Mouse (Mus musculus) midbrain, embryonic 14.5 days (tissue): Measurements from ENCODE around the gene Uck2. TPM values are rescaled to one million over a fixed set of nuclear protein-coding genes. Genes with fewer than 3 reads are reported as not detected.
A peak's percentile ranks its signal among the peaks of the same experiment; 100 is the strongest.

ENCODE experiments used
- ATAC-seq: fragments of 200-750 bp; cut with Nextera tagmentation; 2 replicates; pipeline ENCODE4 v1.8.0; 2017; ENCODE audit warnings: moderate number of reproducible peaks, moderate library complexity; ENCODE audit not compliant: low FRiP score, low TSS enrichment
- DNase-seq: peaks from one replicate; pipeline ENCODE4 v3.0.0-alpha.2; 2015
- H3K27ac ChIP-seq: fragments of 300-500 bp; sonication (generic); replicated peaks from 2 replicates; pipeline ENCODE4 v1.5.1; 2014; ENCODE audit warnings: mild to moderate bottlenecking, low read depth, low read length, moderate library complexity
- H3K27me3 ChIP-seq: fragments of 300-500 bp; sonication (generic); 2 replicates; pipeline ENCODE4 v1.6.1; 2014; ENCODE audit warnings: low read length, control low read depth, mixed read lengths; ENCODE audit not compliant: control insufficient read depth, insufficient read depth
- H3K36me3 ChIP-seq: fragments of 300-500 bp; sonication (generic); 2 replicates; pipeline ENCODE4 v1.6.1; 2014; ENCODE audit warnings: low read length, control low read depth; ENCODE audit not compliant: control insufficient read depth, insufficient read depth
- H3K4me1 ChIP-seq: fragments of 300-500 bp; sonication (generic); 2 replicates; pipeline ENCODE4 v1.6.1; 2014; ENCODE audit warnings: mild to moderate bottlenecking, antibody characterized with exemption, low read length, control low read depth; ENCODE audit not compliant: control insufficient read depth, insufficient read depth
- H3K4me2 ChIP-seq: fragments of 300-500 bp; sonication (generic); 2 replicates; pipeline ENCODE4 v1.6.1; 2014; ENCODE audit warnings: mild to moderate bottlenecking, low read length, moderate library complexity
- H3K4me3 ChIP-seq: fragments of 300-500 bp; sonication (generic); replicated peaks from 2 replicates; pipeline ENCODE4 v1.5.1; 2014; ENCODE audit warnings: low read depth, low read length
- H3K9ac ChIP-seq: fragments of 300-500 bp; sonication (generic); replicated peaks from 2 replicates; pipeline ENCODE4 v1.6.1; 2014; ENCODE audit warnings: mild to moderate bottlenecking, low read length, moderate library complexity
- H3K9me3 ChIP-seq: fragments of 300-500 bp; sonication (generic); 2 replicates; pipeline ENCODE4 v1.6.1; 2016; ENCODE audit warnings: low read length, control low read depth, mixed read lengths; ENCODE audit not compliant: control insufficient read depth
- WGBS: fragments of 180-500 bp; shearing (Covaris S2); extraction: QIAGEN DNeasy Blood & Tissue Kit; methylation state at CpG from one replicate; pipeline ENCODE4 v1.1.7; 2014; 5-methylcytosine and 5-hydroxymethylcytosine counted together
- polyA plus RNA-seq: library from polyadenylated mRNA; unstranded; fragments of >200 nt; fragmentation: Nextera tagmentation; extraction: Ambion mirVana; gene quantifications from 2 replicates; pipeline ENCODE4 v1.2.1, GENCODE M21; 2014

Uck2 gene
- polyA plus RNA-seq, 1 experiment from 2014 or later = 54.1 TPM

DNA sequence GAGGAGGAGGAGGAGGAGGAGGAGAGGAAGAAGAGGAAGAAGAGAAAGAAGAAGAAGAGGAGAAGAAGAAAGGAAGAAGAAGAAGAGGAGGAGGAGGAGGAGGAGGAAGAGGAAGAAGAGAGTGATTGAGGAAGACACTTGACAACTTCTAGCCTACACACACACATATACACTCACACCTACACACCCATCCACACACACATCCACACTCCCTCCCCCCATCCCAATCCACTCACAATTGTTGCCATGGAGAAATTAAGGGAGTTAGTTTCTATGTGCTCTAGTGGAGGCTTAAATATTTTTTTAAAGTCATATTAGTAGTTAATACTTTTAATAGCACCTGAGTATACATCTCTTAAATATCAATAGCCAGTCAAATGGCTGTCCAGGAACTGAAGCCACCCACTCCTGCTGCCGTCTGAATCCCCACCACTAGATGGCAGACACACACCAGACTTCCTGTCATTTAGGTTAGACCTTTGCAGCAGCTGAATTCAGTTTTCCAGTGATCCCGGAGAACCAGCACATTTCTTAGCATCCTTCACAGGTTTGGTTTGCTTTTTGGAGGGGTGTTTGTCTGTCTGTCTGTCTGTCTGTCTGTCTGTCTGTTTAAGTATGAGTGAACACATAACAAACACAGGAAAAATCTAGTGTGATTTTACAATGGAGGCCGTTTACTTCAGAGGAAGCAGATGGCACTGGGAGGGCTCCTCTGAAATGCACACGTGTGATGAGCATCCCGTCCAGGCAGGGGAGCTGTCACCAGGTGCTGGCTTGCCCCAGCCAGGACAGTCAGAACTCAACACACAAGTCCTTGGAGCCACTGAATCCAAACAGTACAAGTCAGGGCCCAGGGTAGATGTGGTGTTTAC lies 64.6 kb downstream of the Uck2 start:
- Histone ChIP-seq H3K4me1 (no peaks in the 10 kb centered on the region), H3K4me2 (no peak overlapping the region), H3K36me3 (peaks cover 18% of the 10 kb centered on the region), H3K9ac (0 out of 2 replicates have a peak overlapping the region, but pooled peaks have one; percentile 17), H3K4me3 (no peak overlapping the region), H3K27ac (no peak overlapping the region), H3K9me3 (no peaks in the 10 kb centered on the region), H3K27me3 (no peaks in the 10 kb centered on the region)
- peak; percentile 79 for ATAC-seq
- peak; percentile 92 for DNase-seq
- WGBS = 4% methylated on average over 5 of the region's 5 CpGs

DNA sequence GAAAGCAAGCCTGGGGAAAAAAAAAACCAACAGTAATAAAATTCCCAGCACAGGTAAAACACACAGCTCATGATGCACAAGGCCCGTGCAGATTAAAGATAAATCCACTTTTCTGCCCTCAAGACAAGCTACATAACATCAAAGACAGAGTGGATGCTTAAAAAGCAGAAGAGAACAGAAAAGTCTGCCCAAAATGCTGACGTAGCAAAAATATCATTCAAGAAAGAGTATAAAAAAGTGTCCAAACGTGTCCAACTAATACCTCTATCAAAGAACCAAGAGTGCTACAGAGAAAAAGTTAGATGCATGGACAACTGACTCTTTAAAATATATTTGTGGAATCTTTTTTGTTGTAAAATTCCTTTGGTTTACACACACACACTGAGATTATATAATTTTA lies 69.7 kb downstream of the Uck2 start:
- no peak overlapping the region for H3K9ac ChIP-seq
- WGBS = 75% methylated on average over 3 of the region's 3 CpGs
- no peak overlapping the region for H3K4me2 ChIP-seq
- DNase-seq = no peak
- no peak overlapping the region for H3K27ac ChIP-seq
- no peak overlapping the region for H3K4me3 ChIP-seq
- no peaks in the 10 kb centered on the region for H3K36me3 ChIP-seq
- no peak for ATAC-seq
- H3K4me1 ChIP-seq = no peaks in the 10 kb centered on the region
- H3K27me3 ChIP-seq = no peaks in the 10 kb centered on the region
- H3K9me3 ChIP-seq = no peaks in the 10 kb centered on the region

DNA sequence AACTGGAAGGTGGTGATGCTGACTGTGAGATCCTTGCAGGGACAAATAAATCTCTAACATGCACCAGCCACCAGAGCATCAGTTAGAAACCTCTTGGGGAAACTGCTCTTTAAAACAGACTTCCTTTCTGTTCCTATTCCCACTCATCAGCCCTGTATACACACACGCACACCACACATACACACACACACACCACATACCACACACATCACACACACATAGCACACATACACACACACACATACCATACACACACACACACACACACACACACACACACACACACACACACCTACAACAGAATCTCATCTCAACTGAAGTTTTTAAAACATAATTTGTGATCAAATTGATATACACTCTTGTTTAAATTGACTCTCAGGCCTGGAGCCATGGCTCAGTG lies 72.4 kb downstream of the Uck2 start:
- DNase-seq (no peak), ATAC-seq (no peak; the same call in 1 of the 2 replicates)
- Histone ChIP-seq H3K27ac (no peak overlapping the region), H3K9me3 (no peaks in the 10 kb centered on the region), H3K27me3 (no peaks in the 10 kb centered on the region), H3K4me3 (no peak overlapping the region), H3K4me1 (no peaks in the 10 kb centered on the region), H3K4me2 (no peak overlapping the region), H3K36me3 (no peaks in the 10 kb centered on the region), H3K9ac (no peak overlapping the region)
- WGBS = 100% methylated on average over 1 of the region's 1 CpGs

DNA sequence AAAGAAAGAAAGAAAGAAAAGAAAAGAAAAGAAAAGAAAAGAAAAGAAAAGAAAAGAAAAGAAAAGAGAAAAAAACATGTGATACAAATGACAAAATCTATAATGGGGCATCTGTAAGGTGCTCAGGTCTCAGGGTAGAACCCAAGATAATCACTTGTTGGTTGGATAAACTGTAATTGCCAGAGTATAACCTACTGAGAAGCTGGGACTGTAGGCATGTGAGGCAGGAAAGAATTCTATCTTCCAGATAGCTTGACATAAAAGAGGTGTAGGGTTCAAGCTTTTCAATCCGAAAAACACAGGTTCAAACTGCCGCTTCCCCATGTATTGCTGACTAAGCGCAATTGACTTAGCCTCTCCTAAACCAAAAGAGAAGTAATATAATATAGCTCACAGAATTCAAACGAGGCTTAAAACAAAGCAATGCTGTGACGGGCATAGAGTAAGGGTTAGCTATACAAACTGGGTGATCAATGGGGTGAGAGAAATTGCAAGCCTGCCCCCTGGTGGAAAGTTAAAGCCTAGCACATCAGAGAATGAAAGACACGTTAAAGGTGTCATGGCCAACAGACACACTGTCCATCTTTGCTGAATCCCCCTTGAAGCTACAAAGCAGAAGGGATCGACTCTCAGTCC lies 73.0 kb downstream of the Uck2 start:
- no peak overlapping the region for H3K4me3 ChIP-seq
- 0 out of 2 replicates have a peak overlapping the region, but pooled peaks have one; percentile 1 for H3K27ac ChIP-seq
- 22% methylated on average over 7 of the region's 7 CpGs for WGBS
- no peaks in the 10 kb centered on the region for H3K27me3 ChIP-seq
- no peaks in the 10 kb centered on the region for H3K9me3 ChIP-seq
- ATAC-seq (peak; percentile 78; the same call in 1 of the 2 replicates), DNase-seq (peak; percentile 88)
- H3K9ac ChIP-seq = no peak overlapping the region
- peak overlapping the region; percentile 31; the same call in 1 of the 2 replicates for H3K4me2 ChIP-seq
- H3K4me1 ChIP-seq = no peaks in the 10 kb centered on the region
- no peaks in the 10 kb centered on the region for H3K36me3 ChIP-seq

DNA sequence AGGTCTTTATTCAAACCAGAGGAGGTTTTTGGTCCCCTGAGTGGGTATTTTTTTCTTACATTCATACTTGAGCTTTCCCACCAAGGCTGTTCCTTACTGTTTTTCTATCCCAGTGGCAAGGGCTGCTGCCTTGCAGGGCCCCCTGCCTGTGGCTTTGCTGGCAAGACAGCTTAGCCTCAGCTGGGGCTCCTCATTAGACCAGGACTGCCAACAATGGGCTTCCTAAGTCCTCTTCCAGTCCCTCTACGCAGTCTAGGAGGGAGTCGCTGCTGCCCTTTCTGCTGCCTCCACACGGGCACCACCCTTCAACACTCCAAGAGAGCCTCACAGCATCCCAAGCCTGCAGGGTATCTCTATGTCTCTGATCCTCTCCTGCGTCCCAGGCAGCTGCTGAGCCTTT lies 76.3 kb downstream of the Uck2 start:
- H3K27me3 ChIP-seq = no peaks in the 10 kb centered on the region
- 0 out of 2 replicates have a peak overlapping the region, but pooled peaks have one; percentile 5 for H3K27ac ChIP-seq
- no peak overlapping the region for H3K4me2 ChIP-seq
- no peaks in the 10 kb centered on the region for H3K9me3 ChIP-seq
- H3K4me1 ChIP-seq = no peaks in the 10 kb centered on the region
- DNase-seq (peak; percentile 40), ATAC-seq (no peak)
- no peak overlapping the region for H3K4me3 ChIP-seq
- no peak overlapping the region for H3K9ac ChIP-seq
- no peaks in the 10 kb centered on the region for H3K36me3 ChIP-seq
- WGBS = 10% methylated on average over 4 of the region's 4 CpGs

DNA sequence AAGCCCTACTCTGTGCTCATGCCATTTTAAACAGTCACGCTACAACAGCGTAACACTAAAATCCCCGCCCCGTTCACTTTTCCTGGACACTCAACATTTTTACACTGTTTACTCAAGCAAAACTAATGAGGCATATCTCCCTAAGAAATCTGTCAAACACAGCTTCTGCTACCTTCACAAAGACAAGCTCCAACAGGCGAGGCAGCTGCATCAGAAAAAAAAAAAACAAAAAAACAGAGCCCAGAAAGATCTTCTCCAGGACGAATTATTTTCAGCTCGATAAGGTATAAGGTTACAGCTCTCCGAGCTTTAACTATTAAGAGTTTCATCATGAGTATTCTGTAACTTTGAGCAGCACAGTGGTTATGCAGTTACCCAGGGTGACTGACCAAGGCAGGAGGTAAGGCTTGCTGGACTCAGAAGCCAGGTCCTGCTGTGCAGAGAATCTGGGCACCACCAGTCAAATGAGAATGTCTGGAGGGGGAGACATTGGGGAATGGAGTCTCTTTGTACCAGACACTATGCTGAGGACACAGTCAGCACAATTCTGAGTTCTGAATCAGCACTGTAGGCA lies 79.9 kb downstream of the Uck2 start:
- 70% methylated on average over 8 of the region's 8 CpGs for WGBS
- no peak for ATAC-seq
- Histone ChIP-seq H3K4me3 (no peak overlapping the region), H3K9ac (no peak overlapping the region), H3K27me3 (no peaks in the 10 kb centered on the region), H3K4me1 (no peaks in the 10 kb centered on the region), H3K27ac (no peak overlapping the region), H3K4me2 (no peak overlapping the region), H3K36me3 (no peaks in the 10 kb centered on the region), H3K9me3 (no peaks in the 10 kb centered on the region)
- DNase-seq = no peak

DNA sequence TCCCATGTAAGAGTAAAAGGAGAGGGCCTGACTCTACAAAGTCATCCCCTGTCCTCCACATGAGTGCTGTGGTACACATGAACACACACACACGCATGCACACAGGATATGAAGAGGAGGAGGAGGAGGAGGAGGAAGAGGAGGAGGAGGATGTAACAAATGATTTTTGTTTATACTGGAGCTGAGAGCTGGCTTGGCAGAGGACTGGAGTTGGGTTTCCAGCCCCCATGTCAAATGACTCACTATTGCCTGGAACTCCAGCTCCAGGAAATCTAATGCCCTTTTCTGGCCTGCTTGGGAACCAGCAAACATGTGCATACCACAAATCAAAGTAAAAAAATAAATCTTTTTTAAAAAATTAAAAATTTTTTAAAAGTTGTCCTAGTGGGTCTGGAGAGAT lies 80.7 kb downstream of the Uck2 start:
- no peaks in the 10 kb centered on the region for H3K36me3 ChIP-seq
- ATAC-seq (no peak), DNase-seq (no peak)
- H3K27ac ChIP-seq = no peak overlapping the region
- no peak overlapping the region for H3K4me3 ChIP-seq
- no peaks in the 10 kb centered on the region for H3K27me3 ChIP-seq
- WGBS = 94% methylated on average over 1 of the region's 1 CpGs
- no peaks in the 10 kb centered on the region for H3K9me3 ChIP-seq
- H3K9ac ChIP-seq = no peak overlapping the region
- H3K4me1 ChIP-seq = no peaks in the 10 kb centered on the region
- H3K4me2 ChIP-seq = no peak overlapping the region

DNA sequence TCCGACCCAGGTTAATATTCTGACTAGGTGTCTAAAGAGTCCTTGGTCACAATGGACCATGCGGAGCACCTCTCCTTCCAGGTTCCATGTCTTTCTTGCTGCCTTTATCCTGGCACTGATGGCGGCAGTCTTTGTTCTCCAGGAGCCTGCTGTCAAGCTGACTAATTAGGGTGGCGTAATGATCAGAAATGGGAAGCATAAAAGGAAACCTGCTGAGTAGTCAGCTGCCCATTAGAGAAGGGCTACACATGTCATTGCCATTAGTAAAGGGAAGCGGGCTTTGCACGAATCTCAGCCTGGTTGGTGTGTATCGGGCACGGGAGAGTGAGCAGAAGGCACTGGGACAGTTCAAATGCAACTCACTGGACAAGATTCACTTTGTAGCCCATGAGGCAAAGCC lies 90.4 kb downstream of the Uck2 start:
- WGBS = 47% methylated on average over 8 of the region's 8 CpGs
- no peak; the same call in 1 of the 2 replicates for ATAC-seq
- DNase-seq = peak; percentile 52
- H3K4me2 ChIP-seq = no peak overlapping the region
- no peaks in the 10 kb centered on the region for H3K4me1 ChIP-seq
- H3K9me3 ChIP-seq = no peaks in the 10 kb centered on the region
- no peaks in the 10 kb centered on the region for H3K27me3 ChIP-seq
- no peak overlapping the region for H3K27ac ChIP-seq
- no peak overlapping the region for H3K9ac ChIP-seq
- H3K4me3 ChIP-seq = no peak overlapping the region
- no peaks in the 10 kb centered on the region for H3K36me3 ChIP-seq
